Mouse (Mus musculus): ENCODE measurements around the gene Wnt3.

Wnt3 gene

GRCm38 (mm10) chr11:103773387-103774227 is at the start of gene Wnt3:
TSS of gene Wnt3 (plus strand) at chr11:103774150.
- DNase-seq (ENCODE audit: low read depth, low spot score) = peak; percentile 77

GRCm38 (mm10) chr11:103724331-103724771 is 49.6 kb upstream of the Wnt3 start:
- DNase-seq (ENCODE audit: low read depth, low spot score) = no peak

GRCm38 (mm10) chr11:103729282-103729985 is 44.5 kb upstream of the Wnt3 start:
- DNase-seq (ENCODE audit: low read depth, low spot score) = no peak

GRCm38 (mm10) chr11:103731594-103731993 is 42.4 kb upstream of the Wnt3 start:
- DNase-seq (ENCODE audit: low read depth, low spot score) = no peak

- no peak for DNase-seq (ENCODE audit: low read depth, low spot score)
Observed at GRCm38 (mm10) chr11:103732306-103732705, 41.6 kb upstream of the Wnt3 start.

GRCm38 (mm10) chr11:103733069-103733468 is 40.9 kb upstream of the Wnt3 start:
- DNase-seq (ENCODE audit: low read depth, low spot score) = no peak

GRCm38 (mm10) chr11:103733961-103734360 is 40.0 kb upstream of the Wnt3 start:
- DNase-seq (ENCODE audit: low read depth, low spot score) = no peak

GRCm38 (mm10) chr11:103734411-103735045 is 39.4 kb upstream of the Wnt3 start:
- DNase-seq (ENCODE audit: low read depth, low spot score) = no peak

GRCm38 (mm10) chr11:103735046-103735781 is 38.7 kb upstream of the Wnt3 start:
- no peak for DNase-seq (ENCODE audit: low read depth, low spot score)

- no peak for DNase-seq (ENCODE audit: low read depth, low spot score)
Observed at GRCm38 (mm10) chr11:103749306-103750089, 24.5 kb upstream of the Wnt3 start, which contains the start of gene Wnt9b. TSS of gene Wnt9b (minus strand) at chr11:103749821.

GRCm38 (mm10) chr11:103750612-103751011 is 23.3 kb upstream of the Wnt3 start:
- DNase-seq (ENCODE audit: low read depth, low spot score) = no peak

GRCm38 (mm10) chr11:103758054-103758453 is 15.9 kb upstream of the Wnt3 start:
- peak; percentile 33 for DNase-seq (ENCODE audit: low read depth, low spot score)

- DNase-seq (ENCODE audit: low read depth, low spot score) = peak; percentile 79
Observed at GRCm38 (mm10) chr11:103758706-103759105, 15.2 kb upstream of the Wnt3 start.

GRCm38 (mm10) chr11:103760101-103760500 is 13.8 kb upstream of the Wnt3 start:
- DNase-seq (ENCODE audit: low read depth, low spot score) = no peak

- peak; percentile 30 for DNase-seq (ENCODE audit: low read depth, low spot score)
Observed at GRCm38 (mm10) chr11:103760891-103761290, 13.1 kb upstream of the Wnt3 start.

GRCm38 (mm10) chr11:103763410-103764163 is 10.4 kb upstream of the Wnt3 start:
- peak; percentile 78 for DNase-seq (ENCODE audit: low read depth, low spot score)

GRCm38 (mm10) chr11:103764601-103765000 is 9.3 kb upstream of the Wnt3 start:
- no peak for DNase-seq (ENCODE audit: low read depth, low spot score)

GRCm38 (mm10) chr11:103765556-103766011 is 8.4 kb upstream of the Wnt3 start:
- DNase-seq (ENCODE audit: low read depth, low spot score) = no peak

- peak; percentile 77 for DNase-seq (ENCODE audit: low read depth, low spot score)
Observed at GRCm38 (mm10) chr11:103771160-103771817, 2.7 kb upstream of the Wnt3 start.
